ENCODE assay signal across 30 mouse cellular contexts in the genomic region with DNA sequence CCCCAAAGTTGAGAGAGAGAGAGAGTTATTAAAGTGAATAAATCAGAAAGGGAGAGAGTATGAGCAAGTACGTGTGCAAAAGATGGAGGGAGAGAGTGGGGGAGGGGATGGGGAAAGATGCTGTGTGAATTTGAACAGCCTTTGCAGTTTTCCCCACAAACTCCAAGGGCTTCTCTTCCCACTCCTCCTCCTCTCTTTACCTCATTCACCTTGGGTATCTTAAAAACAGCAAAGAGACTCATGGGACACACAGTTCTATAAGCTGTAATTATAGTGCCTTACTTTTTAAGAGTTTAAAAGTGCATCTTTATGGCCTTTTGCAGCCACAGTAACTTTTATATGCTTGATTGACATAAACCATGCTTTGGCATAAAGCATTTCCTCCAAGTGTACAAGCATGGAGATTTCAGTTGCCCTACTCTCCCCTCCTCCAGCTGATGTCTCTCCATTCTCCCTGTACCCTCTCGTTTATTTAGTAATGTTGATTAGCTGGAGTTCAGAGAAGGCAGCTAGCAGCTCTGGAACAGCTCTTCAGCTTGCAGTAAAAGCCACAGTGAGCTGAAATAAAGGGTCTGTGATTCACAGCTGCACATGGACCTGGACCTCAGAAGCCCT.
"Had no signal": no experiment of that assay in that cellular context is flagged by ENCODE, and none has a peak within 500 bp of the region (broad histone marks: within the 10 kb centered on the region; RNA-seq: fewer than 3 reads in every experiment).

No protein-coding gene starts in this region.

- H3K27ac ChIP-seq: left cerebral cortex, adult 2 months; limb, embryonic 15.5 days; liver, embryonic 12.5 days; liver, embryonic 13.5 days; liver, embryonic 14.5 days; liver, embryonic 15.5 days; lung, embryonic 15.5 days; macrophage; midbrain, embryonic 10.5 days; midbrain, embryonic 12.5 days; midbrain, embryonic 13.5 days; midbrain, embryonic 15.5 days; neural tube, embryonic 12.5 days; neural tube, embryonic 13.5 days had no signal

- H3K4me2 ChIP-seq: limb, embryonic 15.5 days; liver, embryonic 11.5 days; liver, embryonic 12.5 days; liver, embryonic 13.5 days; liver, embryonic 15.5 days; lung, embryonic 14.5 days; lung, embryonic 15.5 days; midbrain, embryonic 12.5 days; midbrain, embryonic 13.5 days; midbrain, embryonic 15.5 days; neural tube, embryonic 12.5 days; neural tube, embryonic 13.5 days had no signal

- H3K9ac ChIP-seq: limb, embryonic 15.5 days; liver, embryonic 12.5 days; liver, embryonic 13.5 days; liver, embryonic 14.5 days; liver, embryonic 15.5 days; liver, postnatal 0 days; lung, embryonic 14.5 days; lung, embryonic 15.5 days; midbrain, embryonic 12.5 days; midbrain, embryonic 13.5 days; midbrain, embryonic 15.5 days; neural tube, embryonic 12.5 days; neural tube, embryonic 13.5 days had no signal

- H3K36me3 ChIP-seq: limb, embryonic 15.5 days; liver, embryonic 12.5 days; liver, embryonic 13.5 days; liver, embryonic 15.5 days; lung, embryonic 15.5 days; midbrain, embryonic 10.5 days; midbrain, embryonic 12.5 days; midbrain, embryonic 13.5 days; midbrain, embryonic 15.5 days; neural tube, embryonic 12.5 days; neural tube, embryonic 13.5 days had no signal

- DNase-seq: left cerebral cortex, postnatal 4 days; liver; liver, embryonic 13.5 days; liver, postnatal 0 days; lung, adult 18-20 months; lung, adult 2 months; lung, embryonic 14.5 days; lung, postnatal 10 days; lung, postnatal 14 days; lung, postnatal 36 days; lung, postnatal 4 days; midbrain, embryonic 14.5 days had no signal

- H3K4me3 ChIP-seq: left cerebral cortex, adult 2 months; limb, embryonic 15.5 days; liver, embryonic 12.5 days; liver, embryonic 13.5 days; liver, embryonic 15.5 days; lung, embryonic 15.5 days; megakaryocyte, embryonic 14.5 days; midbrain, embryonic 10.5 days; midbrain, embryonic 12.5 days; midbrain, embryonic 13.5 days; midbrain, embryonic 15.5 days; myocyte; neural tube, embryonic 12.5 days; neural tube, embryonic 13.5 days had no signal

- H3K4me1 ChIP-seq: liver, embryonic 12.5 days; liver, embryonic 13.5 days; liver, embryonic 15.5 days; lung, embryonic 15.5 days; megakaryocyte, embryonic 14.5 days; midbrain, embryonic 10.5 days; midbrain, embryonic 12.5 days; midbrain, embryonic 13.5 days; midbrain, embryonic 15.5 days; neural tube, embryonic 12.5 days; neural tube, embryonic 13.5 days had no signal

- H3K9me3 ChIP-seq: limb, embryonic 15.5 days; liver, embryonic 12.5 days; liver, embryonic 13.5 days; liver, embryonic 15.5 days; lung, embryonic 15.5 days; megakaryocyte, embryonic 14.5 days; midbrain, embryonic 10.5 days; midbrain, embryonic 12.5 days; midbrain, embryonic 13.5 days; midbrain, embryonic 15.5 days; neural tube, embryonic 12.5 days; neural tube, embryonic 13.5 days had no signal

- H3K27me3 ChIP-seq: limb, embryonic 15.5 days; liver, embryonic 12.5 days; liver, embryonic 13.5 days; liver, embryonic 15.5 days; lung, embryonic 15.5 days; megakaryocyte, embryonic 14.5 days; midbrain, embryonic 12.5 days; midbrain, embryonic 13.5 days; midbrain, embryonic 15.5 days; neural tube, embryonic 12.5 days; neural tube, embryonic 13.5 days had no signal

- ATAC-seq: liver, embryonic 12.5 days; liver, postnatal 0 days; lung, postnatal 0 days; midbrain, embryonic 13.5 days; midbrain, embryonic 15.5 days; midbrain, embryonic 16.5 days had no signal
